8 mouse cellular contexts compared by ENCODE assay signal in the genomic region with DNA sequence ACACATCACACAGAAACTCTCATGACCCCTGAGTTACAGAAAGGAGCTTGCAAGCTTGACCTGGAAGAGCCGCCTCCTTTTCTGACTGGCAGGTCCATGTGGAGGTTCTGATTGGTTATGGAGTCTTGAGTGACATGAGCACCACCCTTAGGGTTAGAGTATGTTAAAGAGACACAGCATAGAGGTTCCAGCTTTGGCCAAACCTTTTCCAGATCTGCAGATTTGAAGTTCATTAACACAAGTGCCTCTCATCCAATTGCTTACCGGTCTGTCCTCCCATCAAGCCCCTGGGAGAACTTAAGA. TPM values are rescaled to one million over a fixed set of nuclear protein-coding genes. Genes with fewer than 3 reads are reported as not detected.
DNase-seq lines count a peak whose midpoint lies in the region; ATAC-seq and TF ChIP-seq lines count a peak whose summit lies in the region.
"Not testable (repeated sequence)": the region's sequence is repeated elsewhere in the genome, so short reads cannot be mapped to it uniquely, and the experiment has no call there.

Gene Gm14399, minus strand, starts transcription at position 20 of the 303 bp plus-strand sequence.

- H3K9ac ChIP-seq in CH12.LX (ENCODE audit: insufficient read depth, low read depth): peak within 1 kb of the TSS; percentile 58
- peak within 1 kb of the TSS; percentile 41; the same call in 1 of the 2 replicates for H3K9ac ChIP-seq in forebrain, embryonic 15.5 days (replicated peaks)
- H3K9ac ChIP-seq in lung, embryonic 15.5 days: peak within 1 kb of the TSS; percentile 42

- TF ChIP-seq CTCF in CH12.LX (conservative IDR thresholded peaks at IDR 0.05 in 1 of 2, IDR thresholded peaks at IDR 0.05 in 1 of 2; ENCODE audit: low read depth in 2 of 2, low read length in 2 of 2); cerebellum, adult 2 months (IDR thresholded peaks at IDR 0.05; ENCODE audit: borderline replicate concordance, insufficient read depth, low read depth, low read length): not testable (repeated sequence)

- not testable (repeated sequence) for ATAC-seq in forebrain, embryonic 15.5 days (replicated peaks); lung, embryonic 15.5 days (ENCODE audit: borderline replicate concordance, extremely low read depth, low FRiP score, low TSS enrichment)

- H3K4me3 ChIP-seq in CH12.LX (replicated peaks in 1 of 3; ENCODE audit: low read depth in 2 of 3, low read length in 2 of 3, poor library complexity in 1 of 3) (peak within 1 kb of the TSS; percentile 47 to 75 (median 64)), myocyte (peak within 1 kb of the TSS; percentile 33)
- H3K4me3 ChIP-seq in cerebellum, adult 2 months (replicated peaks; ENCODE audit: insufficient read depth, low read depth, low read length): peak within 1 kb of the TSS; percentile 61
- peak within 1 kb of the TSS; percentile 49 for H3K4me3 ChIP-seq in forebrain, embryonic 15.5 days
- H3K4me3 ChIP-seq in hindbrain, embryonic 10.5 days: peak within 1 kb of the TSS; percentile 53
- H3K4me3 ChIP-seq in lung, embryonic 15.5 days: peak within 1 kb of the TSS; percentile 51

- 0% methylated on average over 1 of the region's 2 CpGs for WGBS in cerebellum, adult 2 months
- WGBS in forebrain, embryonic 15.5 days: 11% methylated on average over 1 of the region's 2 CpGs
- WGBS in hindbrain, embryonic 10.5 days: 4% methylated on average over 1 of the region's 2 CpGs
- 15% methylated on average over 1 of the region's 2 CpGs for WGBS in lung, embryonic 15.5 days

- intact Hi-C loops in left cerebral cortex, postnatal 4 days (cut with DNase I): not testable (repeated sequence)

- H3ac ChIP-seq in myocyte (ENCODE audit: control insufficient read depth, insufficient read length): not testable (repeated sequence)

- not testable (repeated sequence) for TF ChIP-seq RAD21 in CH12.LX (IDR thresholded peaks at IDR 0.05; ENCODE audit: low read depth, low read length)

- not testable (repeated sequence) for H3K27ac ChIP-seq in CH12.LX (ENCODE audit: insufficient read depth, low read depth); forebrain, embryonic 15.5 days (replicated peaks); lung, embryonic 15.5 days
- H3K27ac ChIP-seq in cerebellum, adult 2 months (ENCODE audit: insufficient read depth, low read length): peak within 1 kb of the TSS; percentile 16; the same call in 1 of the 2 replicates
- 0 out of 2 replicates have a peak within 1 kb of the TSS, but pooled peaks have one; percentile 50 for H3K27ac ChIP-seq in hindbrain, embryonic 10.5 days

- dilution Hi-C loops in CH12.LX (cut with MboI; ENCODE audit: extremely low pct_ligation_motif_present, extremely low pct_unique_long_range_greater_than_20kb, low sequenced_read_pairs): not testable (repeated sequence)

- TF ChIP-seq POLR2A in CH12.LX (IDR thresholded peaks at IDR 0.05; ENCODE audit: low read depth, low read length); cerebellum, adult 2 months (IDR thresholded peaks at IDR 0.05; ENCODE audit: borderline replicate concordance, insufficient read depth, low read length); myocyte (IDR thresholded peaks at IDR 0.05; ENCODE audit: insufficient read length, low read depth): not testable (repeated sequence)

- H3K79me2 ChIP-seq in CH12.LX (replicated peaks; ENCODE audit: control insufficient read depth, extremely low read depth, insufficient read depth, poor library complexity, severe bottlenecking); myocyte (ENCODE audit: control insufficient read depth, insufficient read depth): not testable (repeated sequence)

- not testable (repeated sequence) for DNase-seq in CH12.LX (ENCODE audit: extremely low read depth); cerebellum, adult 2 months; hindbrain, embryonic 10.5 days (ENCODE audit: low spot score); left cerebral cortex, postnatal 4 days
- DNase-seq in layer of hippocampus, adult 11-12 months (ENCODE audit: low spot score): peak; percentile 38

- not testable (repeated sequence) for H3K27me3 ChIP-seq in CH12.LX (replicated peaks); cerebellum, adult 2 months (ENCODE audit: control insufficient read depth, insufficient read depth, low read length); forebrain, embryonic 15.5 days; hindbrain, embryonic 10.5 days (ENCODE audit: insufficient read depth, poor library complexity, severe bottlenecking); lung, embryonic 15.5 days; myocyte (ENCODE audit: control insufficient read depth, insufficient read depth, insufficient read length)

- H3K9me3 ChIP-seq in CH12.LX (replicated peaks; ENCODE audit: low read length); forebrain, embryonic 15.5 days; hindbrain, embryonic 10.5 days; lung, embryonic 15.5 days: not testable (repeated sequence)

- not testable (repeated sequence) for H3K4me1 ChIP-seq in CH12.LX (ENCODE audit: control insufficient read depth in 1 of 2, insufficient read depth in 2 of 2); cerebellum, adult 2 months (ENCODE audit: control insufficient read depth, insufficient read depth, low read length); forebrain, embryonic 15.5 days; hindbrain, embryonic 10.5 days (replicated peaks); lung, embryonic 15.5 days

- TF ChIP-seq EP300 in CH12.LX (IDR thresholded peaks at IDR 0.05; ENCODE audit: low read length): not testable (repeated sequence)

- H3K4me2 ChIP-seq in CH12.LX (ENCODE audit: insufficient read depth, low read depth, poor library complexity, severe bottlenecking): peak within 1 kb of the TSS; percentile 44; the same call in 1 of the 2 replicates
- peak within 1 kb of the TSS; percentile 43 for H3K4me2 ChIP-seq in forebrain, embryonic 15.5 days (replicated peaks)
- peak within 1 kb of the TSS; percentile 40 for H3K4me2 ChIP-seq in lung, embryonic 15.5 days
- peak within 1 kb of the TSS; percentile 24 for H3K4me2 ChIP-seq in myocyte (ENCODE audit: low read depth)

- not testable (repeated sequence) for H3K36me3 ChIP-seq in CH12.LX (replicated peaks in 1 of 2; ENCODE audit: control insufficient read depth in 1 of 2, insufficient read depth in 1 of 2, low read length in 1 of 2); forebrain, embryonic 15.5 days; hindbrain, embryonic 10.5 days; lung, embryonic 15.5 days; myocyte (ENCODE audit: control insufficient read depth, insufficient read depth)

- in situ Hi-C loops in CH12.LX (cut with MboI; ENCODE audit: low pct_ligation_motif_present, low pct_unique_long_range_greater_than_20kb, low sequenced_read_pairs): not testable (repeated sequence)

RNA-seq across cellular contexts. Expression of gene Gm14399, which starts in this region (rescaled TPM):
- 6.5 and 6.9 TPM in 2 replicates for total RNA-seq in CH12.LX (2012; rRNA removed)
- 16.5 and 18.3 TPM in 2 replicates for total RNA-seq in CH12.LX (2014; rRNA removed)
- 6.6 and 6.7 TPM in 2 replicates for polyA plus RNA-seq in CH12.LX (2012; ENCODE audit: insufficient read length, low read depth)
- 17.6 and 26.8 TPM in 2 replicates for polyA plus RNA-seq in cerebellum, adult 2 months (2012; rRNA removed)
- polyA plus RNA-seq in forebrain, embryonic 15.5 days (2015; fragmentation: Nextera tagmentation; extraction: Ambion mirVana): 3.2 and 5.2 TPM in 2 replicates
- 4.9 and 7.1 TPM in 2 replicates for polyA plus RNA-seq in hindbrain, embryonic 10.5 days (2016; fragmentation: Nextera tagmentation; extraction: Ambion mirVana)
- 10 to 100 TPM; 10.5 to 16.1 TPM for total RNA-seq in left cerebral cortex, postnatal 4 days (2021)
- polyA plus RNA-seq in lung, embryonic 15.5 days (2015; fragmentation: Nextera tagmentation; extraction: Ambion mirVana): 8.0 and 8.6 TPM in 2 replicates
- 2.7 TPM for polyA plus RNA-seq in myocyte (2012; fragmentation: generic; extraction: Trizol)
